In genomic region chr4:130540831-130541230, GRCm38 (mm10) we compare ENCODE assay signal across 16 mouse cellular contexts.
"Had no signal": no experiment of that assay in that cellular context is flagged by ENCODE, and none has a peak within 500 bp of the region (broad histone marks: within the 10 kb centered on the region; RNA-seq: fewer than 3 reads in every experiment).

No protein-coding gene starts in this region.

- H3K36me3 ChIP-seq: lung, embryonic 15.5 days; midbrain, embryonic 15.5 days; stomach, embryonic 15.5 days had no signal

- H3K4me1 ChIP-seq: lung, embryonic 15.5 days; stomach, embryonic 15.5 days had no signal

- DNase-seq: lung, adult 2 months; lung, postnatal 14 days; lung, postnatal 36 days; right cerebral cortex, postnatal 14 days; thymus, adult 18-20 months; thymus, postnatal 14 days; thymus, postnatal 36 days had no signal

- H3K9me3 ChIP-seq: lung, embryonic 15.5 days; midbrain, embryonic 13.5 days; midbrain, embryonic 15.5 days; neural tube, embryonic 12.5 days; stomach, embryonic 15.5 days had no signal

- H3K4me2 ChIP-seq: lung, embryonic 15.5 days; midbrain, embryonic 11.5 days; midbrain, embryonic 13.5 days; midbrain, embryonic 15.5 days; neural tube, embryonic 12.5 days; stomach, embryonic 15.5 days had no signal

- H3K9ac ChIP-seq: lung, embryonic 15.5 days; midbrain, embryonic 13.5 days; midbrain, embryonic 15.5 days; neural tube, embryonic 12.5 days; stomach, embryonic 15.5 days had no signal

- H3K27me3 ChIP-seq: lung, embryonic 15.5 days; midbrain, embryonic 13.5 days; midbrain, embryonic 15.5 days; neural tube, embryonic 12.5 days; stomach, embryonic 15.5 days had no signal

- H3K27ac ChIP-seq: lung, embryonic 15.5 days; macrophage; midbrain, embryonic 13.5 days; midbrain, embryonic 15.5 days; neural tube, embryonic 12.5 days; stomach, embryonic 15.5 days had no signal

- ATAC-seq: lung, postnatal 0 days; midbrain, embryonic 13.5 days; midbrain, embryonic 15.5 days had no signal

- H3K4me3 ChIP-seq: lung, embryonic 15.5 days; megakaryocyte, embryonic 14.5 days; midbrain, embryonic 13.5 days; midbrain, embryonic 15.5 days; neural tube, embryonic 12.5 days; stomach, embryonic 15.5 days had no signal
